Mouse (Mus musculus) small intestine, adult 2 months (tissue): Measurements from ENCODE around the gene Adipoq. TPM values are rescaled to one million over a fixed set of nuclear protein-coding genes. Genes with fewer than 3 reads are reported as not detected.

ENCODE experiments used
- H3K27ac ChIP-seq: fragments of 200-500 bp; 2 replicates; pipeline ENCODE4 v1.5.1; 2012; ENCODE audit warnings: low read depth, low read length, control low read depth, inconsistent platforms; ENCODE audit not compliant: insufficient read depth
- H3K27me3 ChIP-seq: fragments of 200-500 bp; 2 replicates; pipeline ENCODE4 v1.6.1; 2012; ENCODE audit warnings: mild to moderate bottlenecking, moderate library complexity, low read length, inconsistent platforms; ENCODE audit not compliant: control insufficient read depth, insufficient read depth
- H3K36me3 ChIP-seq: fragments of 200-500 bp; 2 replicates; pipeline ENCODE4 v1.6.1; 2012; ENCODE audit warnings: mild to moderate bottlenecking, low read length, control low read depth, inconsistent platforms; ENCODE audit not compliant: control insufficient read depth, insufficient read depth
- H3K4me1 ChIP-seq: fragments of 200-500 bp; 2 replicates; pipeline ENCODE4 v1.6.1; 2012; ENCODE audit warnings: low read length, inconsistent platforms, mixed read lengths; ENCODE audit not compliant: control insufficient read depth, insufficient read depth, insufficient read length
- H3K4me3 ChIP-seq: fragments of 200-500 bp; 2 replicates; pipeline ENCODE4 v1.5.1; 2012; ENCODE audit warnings: low read depth, mild to moderate bottlenecking, control low read depth, inconsistent platforms, low read length, moderate library complexity
- CTCF ChIP-seq: fragments of 200-500 bp; IDR thresholded peaks from 2 replicates; pipeline ENCODE4 v1.5.1; 2012; ENCODE audit warnings: low read depth, mild to moderate bottlenecking, control low read depth, inconsistent platforms, low read length, moderate library complexity, mixed read lengths; ENCODE audit not compliant: insufficient replicate concordance, insufficient read length; ENCODE audit errors: extremely low read depth
- POLR2A ChIP-seq: fragments of 200-500 bp; IDR thresholded peaks from 2 replicates; pipeline ENCODE4 v1.6.1; 2012; ENCODE audit warnings: low read depth, mild to moderate bottlenecking, control low read depth, inconsistent platforms, low read length, moderate library complexity
- WGBS: fragments of 180-500 bp; shearing (Covaris S2); methylation state at CpG from one replicate; pipeline ENCODE4 v1.1.7; 2018; 5-methylcytosine and 5-hydroxymethylcytosine counted together
- polyA plus RNA-seq: library from polyadenylated mRNA; depleted of rRNA; stranded (reverse); fragments of >200 nt; gene quantifications from 2 replicates; pipeline ENCODE4 v1.2.3, GENCODE M21; 2012

The Adipoq gene
- polyA plus RNA-seq, 1 experiment: 1.0 TPM

GRCm38 (mm10) chr16:23109350-23110280 lies 36.7 kb upstream of the Adipoq start:
- peaks cover 48% of the 10 kb centered on the region for H3K36me3 ChIP-seq
- TF ChIP-seq POLR2A (no peak), CTCF (no peak)
- H3K27ac ChIP-seq: no peak overlapping the region

DNA sequence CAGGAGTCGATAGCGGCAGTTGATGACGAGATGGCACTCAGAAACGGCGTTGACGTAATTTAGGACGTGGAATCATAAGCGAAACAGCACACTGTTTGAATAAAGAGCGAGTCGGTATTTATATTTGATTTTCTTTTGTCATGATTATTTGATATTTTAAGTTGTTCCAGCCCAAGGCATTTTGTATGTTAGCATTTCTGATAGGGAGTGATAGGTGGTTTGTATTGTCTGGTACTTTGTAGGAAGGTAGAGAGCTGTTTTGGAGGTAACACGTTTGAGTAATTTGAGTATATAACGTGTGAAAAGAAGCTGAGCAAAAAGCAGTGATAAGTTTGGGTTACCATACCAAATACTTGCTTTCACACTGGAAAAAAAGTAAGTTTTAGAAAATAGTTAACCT lies 34.0 kb upstream of the Adipoq start:
- no peak for TF ChIP-seq POLR2A
- no peak for TF ChIP-seq CTCF
- no peaks in the 10 kb centered on the region; the same call in 1 of the 2 replicates for H3K4me1 ChIP-seq
- 56% methylated on average over 12 of the region's 12 CpGs for WGBS
- H3K27ac ChIP-seq: no peak overlapping the region
- peaks cover 53% of the 10 kb centered on the region for H3K36me3 ChIP-seq
- no peak overlapping the region for H3K4me3 ChIP-seq
- no peaks in the 10 kb centered on the region for H3K27me3 ChIP-seq

More at GRCm38 (mm10) chr16:23109350-23110280, 36.7 kb upstream of the Adipoq start:
- H3K4me1 ChIP-seq: no peaks in the 10 kb centered on the region; the same call in 1 of the 2 replicates
- H3K27me3 ChIP-seq: no peaks in the 10 kb centered on the region
- WGBS: 9% methylated on average over 5 of the region's 5 CpGs
- H3K4me3 ChIP-seq: no peak overlapping the region

DNA sequence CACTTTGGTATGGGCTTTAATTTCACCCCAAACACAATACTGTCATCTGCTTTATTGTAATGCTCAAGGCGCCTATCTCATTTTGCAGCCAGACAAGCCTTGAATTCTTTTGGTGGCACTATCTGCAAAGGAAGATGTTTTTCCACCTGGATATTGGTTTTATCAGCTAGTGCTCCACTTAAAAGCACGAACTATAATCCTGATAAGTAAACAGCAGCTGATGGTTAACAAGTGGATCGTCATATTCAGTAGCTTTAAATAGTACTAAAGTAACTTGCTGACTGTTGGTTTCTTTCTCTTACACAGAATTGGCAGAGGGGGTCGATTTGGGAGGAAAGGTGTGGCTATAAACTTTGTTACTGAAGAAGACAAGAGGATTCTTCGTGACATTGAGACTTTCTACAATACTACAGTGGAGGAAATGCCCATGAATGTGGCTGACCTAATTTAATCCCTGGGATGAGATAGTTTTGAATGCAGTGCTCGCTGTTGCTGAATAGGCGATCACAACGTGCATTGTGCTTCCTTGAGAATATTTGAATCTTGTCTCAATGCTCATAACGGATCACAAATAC lies 33.4 kb upstream of the Adipoq start:
- 24% methylated on average over 9 of the region's 9 CpGs for WGBS
- H3K36me3 ChIP-seq: peaks cover 53% of the 10 kb centered on the region

DNA sequence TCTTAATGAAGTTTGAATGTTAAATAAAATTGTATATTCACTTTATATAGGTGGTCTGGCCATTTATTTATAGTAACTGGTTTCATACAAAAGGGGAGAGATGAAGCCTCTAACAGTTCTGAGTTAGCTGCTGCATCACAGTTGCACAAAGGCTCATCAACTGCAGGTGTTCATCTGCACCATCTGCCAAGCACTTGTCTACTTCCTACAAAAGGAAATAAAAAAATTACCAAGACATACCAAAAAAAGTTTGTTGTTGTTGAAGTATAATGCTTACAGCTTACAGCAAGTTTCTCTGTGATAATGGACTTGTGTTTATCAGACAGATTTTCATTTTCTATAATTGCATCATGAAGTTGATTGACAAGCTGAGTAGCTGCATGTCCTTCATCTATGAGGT lies 32.4 kb upstream of the Adipoq start:
- Histone ChIP-seq H3K27me3 (no peaks in the 10 kb centered on the region), H3K27ac (no peak overlapping the region), H3K36me3 (peaks cover 51% of the 10 kb centered on the region), H3K4me3 (no peak overlapping the region), H3K4me1 (no peaks in the 10 kb centered on the region; the same call in 1 of the 2 replicates)
- TF ChIP-seq POLR2A (no peak), CTCF (no peak)

More for the DNA sequence above, 33.4 kb upstream of the Adipoq start:
- Histone ChIP-seq H3K27ac (no peak overlapping the region), H3K4me1 (no peaks in the 10 kb centered on the region; the same call in 1 of the 2 replicates), H3K4me3 (no peak overlapping the region), H3K27me3 (no peaks in the 10 kb centered on the region)
- TF ChIP-seq POLR2A (no peak), CTCF (no peak)

DNA sequence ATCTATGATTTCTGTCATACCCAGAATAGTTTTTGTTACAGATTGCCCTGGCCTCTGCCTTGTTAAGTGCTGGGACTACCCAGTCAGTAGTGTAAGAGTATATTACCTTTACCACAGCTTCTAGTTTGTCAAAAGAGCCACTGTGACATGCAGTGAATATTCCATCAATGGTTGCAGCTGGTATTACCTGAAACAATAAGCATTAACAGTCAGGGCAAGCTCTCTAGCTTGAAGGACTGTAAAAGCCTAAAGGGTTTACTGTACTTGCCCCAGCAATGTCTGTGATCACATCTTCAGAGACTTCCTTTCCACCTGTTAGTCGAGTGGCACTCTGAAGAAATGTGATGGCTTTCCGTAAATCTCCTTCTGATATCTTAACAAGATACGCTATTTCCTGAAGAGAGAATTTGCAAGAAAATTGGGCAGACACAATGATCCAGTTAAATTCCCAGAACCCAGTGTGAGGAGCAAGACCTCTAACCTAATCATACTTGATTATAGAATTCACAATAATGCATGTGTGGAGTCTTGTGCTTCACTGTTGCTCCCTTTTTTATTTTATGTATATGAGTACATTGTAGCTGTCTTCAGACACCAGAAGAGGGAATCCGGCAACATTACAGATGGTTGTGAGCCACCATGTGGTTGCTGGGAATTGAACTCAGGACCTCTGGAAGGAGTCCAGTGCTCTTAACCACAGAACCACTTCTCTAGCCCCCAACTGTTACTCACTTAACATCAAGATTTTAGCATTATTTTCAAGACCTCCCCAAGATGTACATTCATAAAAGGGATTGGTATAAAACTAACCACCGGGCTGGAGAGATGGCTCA lies 31.8 kb upstream of the Adipoq start:
- no peak overlapping the region for H3K4me3 ChIP-seq
- H3K4me1 ChIP-seq: no peaks in the 10 kb centered on the region; the same call in 1 of the 2 replicates
- H3K36me3 ChIP-seq: peaks cover 44% of the 10 kb centered on the region
- H3K27ac ChIP-seq: no peak overlapping the region
- TF ChIP-seq CTCF (no peak), POLR2A (no peak)
- 56% methylated on average over 5 of the region's 5 CpGs for WGBS
- no peaks in the 10 kb centered on the region for H3K27me3 ChIP-seq

DNA sequence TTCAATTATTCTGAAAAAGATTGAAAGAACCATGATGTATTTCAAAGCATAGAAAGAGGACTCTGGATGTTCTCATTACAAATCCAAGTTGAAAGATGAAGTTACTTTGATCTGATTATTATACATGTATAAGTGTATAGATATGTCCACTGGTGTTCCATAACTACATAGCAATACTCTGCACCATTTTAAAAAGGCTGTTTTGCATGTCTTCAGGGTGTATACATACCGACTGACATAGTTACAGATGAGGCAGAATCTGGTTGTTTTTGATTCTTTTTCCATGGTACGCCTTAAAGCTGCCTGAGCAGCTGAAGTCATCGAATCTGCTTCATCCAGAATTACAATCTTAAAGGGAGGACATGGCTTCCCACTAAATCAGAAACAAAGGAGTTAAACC lies 30.9 kb upstream of the Adipoq start:
- no peak overlapping the region for H3K4me3 ChIP-seq
- no peak overlapping the region for H3K27ac ChIP-seq
- TF ChIP-seq CTCF (no peak), POLR2A (no peak)
- no peaks in the 10 kb centered on the region for H3K27me3 ChIP-seq
- no peaks in the 10 kb centered on the region; the same call in 1 of the 2 replicates for H3K4me1 ChIP-seq
- peaks cover 39% of the 10 kb centered on the region for H3K36me3 ChIP-seq
- WGBS: 70% methylated on average over 3 of the region's 3 CpGs
